Mouse (Mus musculus): ENCODE measurements around the gene Nanp. TPM values are rescaled to one million over a fixed set of nuclear protein-coding genes. Genes with fewer than 3 reads are reported as not detected.

The Nanp gene
- 47.7 and 60.8 TPM in 2 replicates for polyA plus RNA-seq (2015; fragmentation: Nextera tagmentation; extraction: Ambion mirVana)

GRCm38 (mm10) chr2:151039232-151039695, at the start of gene Nanp, which contains the start of gene Ninl:
Gene Nanp (minus strand): TSS chr2:151039398.
Gene Ninl (minus strand): TSS chr2:151039382.
- Histone ChIP-seq H3K9me3 (replicated peaks; ENCODE audit: control insufficient read depth, low read length) (no peaks in the 10 kb centered on the region), H3K27me3 (ENCODE audit: control insufficient read depth, insufficient read depth, low read depth, low read length) (no peaks in the 10 kb centered on the region), H3K27ac (ENCODE audit: low read length) (peak within 1 kb of the TSS; percentile 99), H3K4me2 (ENCODE audit: low read depth, low read length) (peak within 1 kb of the TSS; percentile 75), H3K4me3 (ENCODE audit: low read depth, low read length) (peak within 1 kb of the TSS; percentile 99), H3K4me1 (ENCODE audit: control insufficient read depth, low read depth, low read length) (peaks cover 22% of the 10 kb centered on the region), H3K36me3 (ENCODE audit: control insufficient read depth, insufficient read depth) (no peaks in the 10 kb centered on the region), H3K9ac (ENCODE audit: low read depth, low read length) (peak within 1 kb of the TSS; percentile 99)
- under 1% methylated on average over 31 of the region's 34 CpGs for WGBS (ENCODE audit: insufficient replicate concordance)
- ATAC-seq (ENCODE audit: low read depth): peak; percentile 84

DNA sequence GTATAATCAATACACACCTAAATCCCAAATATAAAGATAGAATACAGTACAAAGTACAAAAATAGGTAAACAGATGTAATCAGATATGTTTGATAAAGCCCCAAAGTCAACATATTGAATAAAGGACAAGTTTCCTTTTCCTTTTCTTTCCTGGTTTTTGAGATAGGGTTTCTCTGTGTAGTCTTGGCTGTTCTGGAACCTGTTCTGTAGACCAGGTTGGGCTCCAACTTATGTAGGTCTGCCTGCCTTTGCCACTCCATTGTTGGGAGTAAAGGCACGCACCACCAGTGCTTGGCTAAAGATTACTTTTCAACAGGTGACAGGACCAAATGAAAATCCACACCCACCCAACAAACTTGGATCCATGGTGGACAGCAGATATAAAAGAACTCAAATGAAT, 17.4 kb upstream of the Nanp start:
- Histone ChIP-seq H3K36me3 (ENCODE audit: control insufficient read depth, insufficient read depth) (no peaks in the 10 kb centered on the region), H3K4me2 (ENCODE audit: low read depth, low read length) (no peak overlapping the region), H3K27me3 (ENCODE audit: control insufficient read depth, insufficient read depth, low read depth, low read length) (no peaks in the 10 kb centered on the region), H3K9ac (ENCODE audit: low read depth, low read length) (no peak overlapping the region), H3K4me1 (ENCODE audit: control insufficient read depth, low read depth, low read length) (no peaks in the 10 kb centered on the region), H3K9me3 (replicated peaks; ENCODE audit: control insufficient read depth, low read length) (no peaks in the 10 kb centered on the region), H3K27ac (ENCODE audit: low read length) (no peak overlapping the region), H3K4me3 (ENCODE audit: low read depth, low read length) (no peak overlapping the region)
- 79% methylated on average over 1 of the region's 1 CpGs for WGBS (ENCODE audit: insufficient replicate concordance)
- ATAC-seq (ENCODE audit: low read depth): no peak

DNA sequence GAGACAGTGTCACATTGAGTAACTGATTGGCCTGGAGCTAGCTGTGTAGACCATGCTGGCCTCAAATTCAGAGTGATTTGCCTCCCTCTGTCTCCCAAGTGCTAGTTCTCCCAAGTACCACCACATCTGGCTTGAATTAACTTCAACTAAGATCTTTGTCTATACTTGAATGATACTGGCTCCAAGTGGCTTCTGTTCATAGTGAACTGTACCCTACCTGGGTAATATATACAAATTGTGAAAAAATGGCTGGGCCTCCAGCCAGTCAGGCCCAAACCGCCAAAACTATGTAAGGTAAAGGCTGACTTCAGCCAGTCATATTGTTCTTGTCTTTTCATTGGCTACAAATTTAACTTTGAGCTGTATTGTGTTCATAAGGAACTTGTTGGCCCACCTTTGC, 1.2 kb upstream of the Nanp start:
- Histone ChIP-seq H3K27ac (ENCODE audit: low read length) (no peak overlapping the region), H3K4me2 (ENCODE audit: low read depth, low read length) (peak overlapping the region; percentile 74), H3K36me3 (ENCODE audit: control insufficient read depth, insufficient read depth) (no peaks in the 10 kb centered on the region), H3K27me3 (ENCODE audit: control insufficient read depth, insufficient read depth, low read depth, low read length) (no peaks in the 10 kb centered on the region), H3K4me1 (ENCODE audit: control insufficient read depth, low read depth, low read length) (peaks cover 14% of the 10 kb centered on the region), H3K4me3 (ENCODE audit: low read depth, low read length) (no peak overlapping the region), H3K9me3 (replicated peaks; ENCODE audit: control insufficient read depth, low read length) (no peaks in the 10 kb centered on the region), H3K9ac (ENCODE audit: low read depth, low read length) (no peak overlapping the region)
- WGBS (ENCODE audit: insufficient replicate concordance): 73% methylated on average over 1 of the region's 1 CpGs
- no peak for ATAC-seq (ENCODE audit: low read depth)

GRCm38 (mm10) chr2:151039726-151040125, 528 bp upstream of the Nanp start:
- ATAC-seq (ENCODE audit: low read depth): no peak

GRCm38 (mm10) chr2:151038811-151039222, 381 bp downstream of the Nanp start:
- peak overlapping the region; percentile 75 for H3K4me2 ChIP-seq (ENCODE audit: low read depth, low read length)
- H3K4me1 ChIP-seq (ENCODE audit: control insufficient read depth, low read depth, low read length): peaks cover 25% of the 10 kb centered on the region
- peak overlapping the region; percentile 99 for H3K4me3 ChIP-seq (ENCODE audit: low read depth, low read length)
- H3K27ac ChIP-seq (ENCODE audit: low read length): peak overlapping the region; percentile 99
- under 1% methylated on average over 30 of the region's 30 CpGs for WGBS (ENCODE audit: insufficient replicate concordance)
- no peaks in the 10 kb centered on the region for H3K36me3 ChIP-seq (ENCODE audit: control insufficient read depth, insufficient read depth)
- H3K9me3 ChIP-seq (replicated peaks; ENCODE audit: control insufficient read depth, low read length): no peaks in the 10 kb centered on the region
- no peaks in the 10 kb centered on the region for H3K27me3 ChIP-seq (ENCODE audit: control insufficient read depth, insufficient read depth, low read depth, low read length)
- H3K9ac ChIP-seq (ENCODE audit: low read depth, low read length): peak overlapping the region; percentile 99
- ATAC-seq (ENCODE audit: low read depth): peak; percentile 23

More at GRCm38 (mm10) chr2:151039726-151040125, 528 bp upstream of the Nanp start:
- H3K4me1 ChIP-seq (ENCODE audit: control insufficient read depth, low read depth, low read length): peaks cover 18% of the 10 kb centered on the region
- WGBS (ENCODE audit: insufficient replicate concordance): 26% methylated on average over 8 of the region's 8 CpGs
- no peaks in the 10 kb centered on the region for H3K27me3 ChIP-seq (ENCODE audit: control insufficient read depth, insufficient read depth, low read depth, low read length)
- peak overlapping the region; percentile 99 for H3K9ac ChIP-seq (ENCODE audit: low read depth, low read length)
- H3K9me3 ChIP-seq (replicated peaks; ENCODE audit: control insufficient read depth, low read length): no peaks in the 10 kb centered on the region
- peak overlapping the region; percentile 99 for H3K4me3 ChIP-seq (ENCODE audit: low read depth, low read length)
- peak overlapping the region; percentile 74 for H3K4me2 ChIP-seq (ENCODE audit: low read depth, low read length)
- H3K36me3 ChIP-seq (ENCODE audit: control insufficient read depth, insufficient read depth): no peaks in the 10 kb centered on the region
- H3K27ac ChIP-seq (ENCODE audit: low read length): peak overlapping the region; percentile 69

DNA sequence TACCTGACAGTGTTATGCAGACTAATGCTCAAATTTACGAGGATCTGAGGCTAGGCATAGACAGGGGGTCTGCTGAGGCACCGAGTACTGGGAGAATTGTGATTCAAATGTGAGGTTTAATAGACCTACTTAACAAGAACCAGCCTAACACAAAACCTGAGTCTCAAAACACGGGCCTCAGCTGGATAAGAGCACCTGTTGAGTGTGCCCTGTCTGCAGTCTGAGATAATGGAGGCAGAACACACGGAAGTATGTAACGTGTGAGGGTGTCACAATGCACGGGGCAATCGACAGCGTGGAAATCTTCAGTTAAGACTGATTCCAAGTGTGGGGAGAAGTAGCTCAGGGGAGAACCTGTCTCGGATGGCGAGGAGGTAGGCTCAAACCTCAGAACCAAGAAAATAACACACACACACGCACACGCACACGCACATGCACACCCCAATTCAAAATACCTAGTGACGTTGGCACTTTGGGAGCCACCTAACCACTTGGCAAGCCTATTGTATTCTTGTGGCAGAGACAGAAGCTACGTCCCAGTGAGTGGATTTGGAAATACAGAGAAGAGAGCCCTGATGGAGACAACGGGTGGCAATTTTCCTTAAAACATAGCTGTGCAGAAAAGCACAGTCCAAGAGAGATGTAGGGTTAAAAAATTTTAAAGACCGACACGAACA, 1.2 kb downstream of the Nanp start:
- WGBS (ENCODE audit: insufficient replicate concordance): 16% methylated on average over 18 of the region's 18 CpGs
- H3K36me3 ChIP-seq (ENCODE audit: control insufficient read depth, insufficient read depth): peaks cover 3% of the 10 kb centered on the region; the same call in 1 of the 2 replicates
- H3K9ac ChIP-seq (ENCODE audit: low read depth, low read length): peak overlapping the region; percentile 99
- H3K4me3 ChIP-seq (ENCODE audit: low read depth, low read length): peak overlapping the region; percentile 99
- peak overlapping the region; percentile 99 for H3K27ac ChIP-seq (ENCODE audit: low read length)
- no peaks in the 10 kb centered on the region for H3K9me3 ChIP-seq (replicated peaks; ENCODE audit: control insufficient read depth, low read length)
- peaks cover 27% of the 10 kb centered on the region for H3K4me1 ChIP-seq (ENCODE audit: control insufficient read depth, low read depth, low read length)
- H3K4me2 ChIP-seq (ENCODE audit: low read depth, low read length): peak overlapping the region; percentile 75
- no peaks in the 10 kb centered on the region for H3K27me3 ChIP-seq (ENCODE audit: control insufficient read depth, insufficient read depth, low read depth, low read length)
- ATAC-seq (ENCODE audit: low read depth): peak; percentile 80

DNA sequence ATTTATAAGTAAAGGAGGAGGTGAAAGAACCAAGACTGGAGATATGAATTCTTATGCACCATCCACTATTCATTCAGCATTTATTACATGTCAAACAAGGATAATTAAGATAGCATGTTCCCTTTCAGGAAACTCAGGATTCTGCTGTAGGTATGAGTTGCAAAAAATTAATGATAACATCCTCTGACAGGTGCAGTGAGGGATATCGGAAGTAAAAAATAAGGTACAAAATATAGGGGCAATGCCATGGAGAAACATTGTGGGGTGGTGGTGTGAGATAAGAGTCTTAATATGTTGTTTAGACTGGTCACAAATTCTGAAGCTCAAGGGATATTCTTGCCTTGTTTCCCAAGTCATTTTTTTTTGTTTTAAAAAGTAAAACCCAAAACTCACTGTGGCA, 1.9 kb downstream of the Nanp start:
- H3K4me1 ChIP-seq (ENCODE audit: control insufficient read depth, low read depth, low read length): peaks cover 27% of the 10 kb centered on the region
- ATAC-seq (ENCODE audit: low read depth): peak; percentile 31
- H3K9me3 ChIP-seq (replicated peaks; ENCODE audit: control insufficient read depth, low read length): no peaks in the 10 kb centered on the region
- H3K27ac ChIP-seq (ENCODE audit: low read length): peak overlapping the region; percentile 99
- H3K36me3 ChIP-seq (ENCODE audit: control insufficient read depth, insufficient read depth): peaks cover 3% of the 10 kb centered on the region; the same call in 1 of the 2 replicates
- H3K27me3 ChIP-seq (ENCODE audit: control insufficient read depth, insufficient read depth, low read depth, low read length): no peaks in the 10 kb centered on the region
- peak overlapping the region; percentile 99 for H3K9ac ChIP-seq (ENCODE audit: low read depth, low read length)
- peak overlapping the region; percentile 99 for H3K4me3 ChIP-seq (ENCODE audit: low read depth, low read length)
- 28% methylated on average over 1 of the region's 1 CpGs for WGBS (ENCODE audit: insufficient replicate concordance)
- H3K4me2 ChIP-seq (ENCODE audit: low read depth, low read length): peak overlapping the region; percentile 75

- Histone ChIP-seq H3K27ac (ENCODE audit: low read length) (peak overlapping the region; percentile 85), H3K9ac (ENCODE audit: low read depth, low read length) (peak overlapping the region; percentile 99), H3K27me3 (ENCODE audit: control insufficient read depth, insufficient read depth, low read depth, low read length) (no peaks in the 10 kb centered on the region), H3K9me3 (replicated peaks; ENCODE audit: control insufficient read depth, low read length) (no peaks in the 10 kb centered on the region), H3K36me3 (ENCODE audit: control insufficient read depth, insufficient read depth) (peaks cover 3% of the 10 kb centered on the region; the same call in 1 of the 2 replicates), H3K4me1 (ENCODE audit: control insufficient read depth, low read depth, low read length) (peaks cover 27% of the 10 kb centered on the region), H3K4me3 (ENCODE audit: low read depth, low read length) (peak overlapping the region; percentile 99), H3K4me2 (ENCODE audit: low read depth, low read length) (peak overlapping the region; percentile 75)
- no peak for ATAC-seq (ENCODE audit: low read depth)
- 28% methylated on average over 2 of the region's 2 CpGs for WGBS (ENCODE audit: insufficient replicate concordance)
These were observed 2.5 kb downstream of the Nanp start for GRCm38 (mm10) chr2:151036721-151037120.

GRCm38 (mm10) chr2:151034435-151034834, 4.8 kb downstream of the Nanp start:
- no peak overlapping the region for H3K4me2 ChIP-seq (ENCODE audit: low read depth, low read length)
- 78% methylated on average over 3 of the region's 3 CpGs for WGBS (ENCODE audit: insufficient replicate concordance)
- ATAC-seq (ENCODE audit: low read depth): no peak
- no peak overlapping the region for H3K9ac ChIP-seq (ENCODE audit: low read depth, low read length)
- H3K4me3 ChIP-seq (ENCODE audit: low read depth, low read length): no peak overlapping the region
- H3K36me3 ChIP-seq (ENCODE audit: control insufficient read depth, insufficient read depth): peaks cover 3% of the 10 kb centered on the region; the same call in 1 of the 2 replicates
- no peak overlapping the region; the same call in 1 of the 2 replicates for H3K27ac ChIP-seq (ENCODE audit: low read length)
- peaks cover 24% of the 10 kb centered on the region for H3K4me1 ChIP-seq (ENCODE audit: control insufficient read depth, low read depth, low read length)
- H3K27me3 ChIP-seq (ENCODE audit: control insufficient read depth, insufficient read depth, low read depth, low read length): no peaks in the 10 kb centered on the region
- no peaks in the 10 kb centered on the region for H3K9me3 ChIP-seq (replicated peaks; ENCODE audit: control insufficient read depth, low read length)
